ENCODE assay signal across 21 mouse cellular contexts in the genomic region with DNA sequence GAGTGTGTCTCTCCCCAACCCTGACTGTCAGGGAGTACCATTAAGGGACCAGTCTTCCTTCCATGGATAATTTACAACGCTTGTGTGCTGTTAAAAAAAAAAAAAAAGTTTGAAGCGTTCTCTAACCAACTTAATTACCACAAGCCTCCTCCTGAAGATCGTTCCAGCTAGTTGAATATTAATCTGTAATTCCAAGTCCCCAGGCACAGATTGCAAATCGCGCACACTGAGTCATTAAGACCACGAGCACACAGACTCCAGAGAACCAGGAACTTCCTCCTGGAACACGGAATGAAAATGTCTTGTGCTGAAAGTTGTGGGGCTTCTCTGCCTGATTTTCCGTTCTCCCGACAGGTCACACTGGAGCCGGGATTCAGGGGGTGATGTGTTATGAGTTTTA.
DNase-seq lines count a peak whose midpoint lies in the region; ATAC-seq and TF ChIP-seq lines count a peak whose summit lies in the region.
"Had no signal": no experiment of that assay in that cellular context is flagged by ENCODE, and none has a peak within 500 bp of the region (broad histone marks: within the 10 kb centered on the region; RNA-seq: fewer than 3 reads in every experiment).

No protein-coding gene starts in this region.

- H3K4me3 ChIP-seq in midbrain, postnatal 0 days (ENCODE audit: low read depth, low read length), result no peak overlapping the region
- H3K4me3 ChIP-seq in midbrain, embryonic 10.5 days, result no peak overlapping the region
- no peak overlapping the region for H3K4me3 ChIP-seq in kidney, embryonic 16.5 days (ENCODE audit: low read length)
- H3K4me3 ChIP-seq: embryonic facial prominence, embryonic 10.5 days; forebrain, embryonic 15.5 days; heart, adult 2 months; hindbrain, embryonic 12.5 days; limb, embryonic 13.5 days; liver, embryonic 13.5 days; megakaryocyte, embryonic 14.5 days had no signal

- whole genome bisulfite sequencing in midbrain, postnatal 0 days, result 52% methylated on average over 10 of the region's 10 CpGs
- WGBS in midbrain, embryonic 10.5 days, result 88% methylated on average over 10 of the region's 10 CpGs
- WGBS in kidney, embryonic 16.5 days, result 50% methylated on average over 10 of the region's 10 CpGs

- no peaks in the 10 kb centered on the region for H3K27me3 ChIP-seq in midbrain, postnatal 0 days (ENCODE audit: insufficient read depth, low read length)
- 0 out of 2 replicates have a peak, but pooled peaks cover 5% of the 10 kb centered on the region for H3K27me3 ChIP-seq in midbrain, embryonic 10.5 days (ENCODE audit: low read depth, poor library complexity, severe bottlenecking)
- no peaks in the 10 kb centered on the region; the same call in 1 of the 2 replicates for H3K27me3 ChIP-seq in kidney, embryonic 16.5 days (ENCODE audit: insufficient read depth, low read length)
- H3K27me3 ChIP-seq: forebrain, embryonic 15.5 days; limb, embryonic 13.5 days; liver, embryonic 13.5 days had no signal

- no peaks in the 10 kb centered on the region for H3K9me3 ChIP-seq in midbrain, postnatal 0 days (ENCODE audit: low read length)
- no peaks in the 10 kb centered on the region for H3K9me3 ChIP-seq in midbrain, embryonic 10.5 days (replicated peaks)
- H3K9me3 ChIP-seq in kidney, embryonic 16.5 days (ENCODE audit: low read length), result no peaks in the 10 kb centered on the region
- H3K9me3 ChIP-seq: embryonic facial prominence, embryonic 10.5 days; forebrain, embryonic 15.5 days; hindbrain, embryonic 12.5 days; limb, embryonic 13.5 days; liver, embryonic 13.5 days; megakaryocyte, embryonic 14.5 days had no signal

- H3K4me2 ChIP-seq in midbrain, postnatal 0 days (ENCODE audit: low read depth, low read length, poor library complexity, severe bottlenecking), result no peak overlapping the region
- H3K4me2 ChIP-seq in kidney, embryonic 16.5 days (replicated peaks; ENCODE audit: low read depth, low read length), result no peak overlapping the region
- H3K4me2 ChIP-seq: forebrain, embryonic 15.5 days; hindbrain, embryonic 12.5 days; limb, embryonic 13.5 days; liver, embryonic 13.5 days; lung, embryonic 14.5 days had no signal

- no peak for TF ChIP-seq CTCF in midbrain, postnatal 0 days (IDR thresholded peaks at IDR 0.05)

- H3K9ac ChIP-seq in midbrain, postnatal 0 days (replicated peaks; ENCODE audit: low read length, poor library complexity, severe bottlenecking), result no peak overlapping the region
- H3K9ac ChIP-seq in kidney, embryonic 16.5 days (replicated peaks; ENCODE audit: low read length), result no peak overlapping the region
- H3K9ac ChIP-seq: forebrain, embryonic 15.5 days; hindbrain, embryonic 12.5 days; limb, embryonic 13.5 days; liver, embryonic 13.5 days; lung, embryonic 14.5 days had no signal

- no peak for ATAC-seq in midbrain, postnatal 0 days (ENCODE audit: low FRiP score)
- peak; percentile 74; the same call in 1 of the 2 replicates for ATAC-seq in kidney, embryonic 16.5 days (ENCODE audit: low FRiP score, low TSS enrichment)
- ATAC-seq: forebrain, embryonic 15.5 days; inflammation-experienced regulatory T-cells, adult 6 months had no signal

- peak; percentile 59 for DNase-seq in midbrain, postnatal 0 days (ENCODE audit: low spot score)
- DNase-seq in midbrain, embryonic 10.5 days (ENCODE audit: low spot score), result no peak
- DNase-seq in kidney, adult 18-20 months, result peak; percentile 47
- no peak for DNase-seq in heart, adult 8-10 months (ENCODE audit: low spot score)
- DNase-seq in embryo, embryonic 10 days (ENCODE audit: low spot score), result no peak
- DNase-seq in heart, adult 11 months, result no peak
- DNase-seq: adrenal gland, postnatal 14 days; cerebellum, adult 9-11 months; gastrocnemius, postnatal 25 days; heart, adult 2 months; liver, embryonic 13.5 days; lung, embryonic 14.5 days; thymus, adult 18-20 months; thymus, postnatal 4 days had no signal

- H3K36me3 ChIP-seq in midbrain, postnatal 0 days (ENCODE audit: insufficient read depth, low read length), result no peaks in the 10 kb centered on the region
- no peaks in the 10 kb centered on the region for H3K36me3 ChIP-seq in midbrain, embryonic 10.5 days
- no peaks in the 10 kb centered on the region for H3K36me3 ChIP-seq in kidney, embryonic 16.5 days (ENCODE audit: insufficient read depth, low read length)
- H3K36me3 ChIP-seq: embryonic facial prominence, embryonic 10.5 days; forebrain, embryonic 15.5 days; hindbrain, embryonic 12.5 days; limb, embryonic 13.5 days; liver, embryonic 13.5 days had no signal

- H3K4me1 ChIP-seq in midbrain, postnatal 0 days (ENCODE audit: insufficient read depth, low read length), result peaks cover 9% of the 10 kb centered on the region; the same call in 1 of the 2 replicates
- H3K4me1 ChIP-seq in midbrain, embryonic 10.5 days, result peaks cover 32% of the 10 kb centered on the region
- H3K4me1 ChIP-seq in kidney, embryonic 16.5 days (ENCODE audit: insufficient read depth, low read length), result peaks cover 19% of the 10 kb centered on the region; the same call in 1 of the 2 replicates
- H3K4me1 ChIP-seq: embryonic facial prominence, embryonic 10.5 days; limb, embryonic 13.5 days; liver, embryonic 13.5 days; megakaryocyte, embryonic 14.5 days had no signal

- no peak overlapping the region for H3K27ac ChIP-seq in midbrain, postnatal 0 days (ENCODE audit: low read depth, low read length)
- H3K27ac ChIP-seq in midbrain, embryonic 10.5 days (replicated peaks), result no peak overlapping the region
- H3K27ac ChIP-seq in kidney, embryonic 16.5 days (ENCODE audit: low read length), result peak overlapping the region; percentile 66
- H3K27ac ChIP-seq: embryonic facial prominence, embryonic 10.5 days; forebrain, embryonic 15.5 days; heart, adult 2 months; hindbrain, embryonic 12.5 days; limb, embryonic 13.5 days; liver, embryonic 13.5 days had no signal

Comparison
In these comparisons a context has a peak if more than half of its experiments do, and no peak if none do; other contexts are left out.
1. DNase-seq: peak in midbrain, postnatal 0 days (single experiment) and kidney, adult 18-20 months (single experiment); none in midbrain, embryonic 10.5 days (single experiment), heart, adult 8-10 months (single experiment), embryo, embryonic 10 days (single experiment) and heart, adult 11 months (single experiment).